Mouse (Mus musculus) left cerebral cortex, adult 8-10 months (tissue): Measurements from ENCODE around the gene Tgm7. TPM values are rescaled to one million over a fixed set of nuclear protein-coding genes. Genes with fewer than 3 reads are reported as not detected.
"Not testable (repeated sequence)": the region's sequence is repeated elsewhere in the genome, so short reads cannot be mapped to it uniquely, and the experiment has no call there.

Source experiments
- DNase-seq, 2 experiments: peaks; one replicate each; pipeline ENCODE4 v3.0.0; 2022; ENCODE audit warnings: low spot score in 2 of 2
- total RNA-seq, 4 experiments: library from RNA; stranded (reverse); gene quantifications; 2 replicates each; pipeline ENCODE4 v1.2.4; 2022

Tgm7 gene
- total RNA-seq, result under 1 TPM in 2 of 4 experiments, not detected in 2; 0.30 to 0.35 TPM

DNA sequence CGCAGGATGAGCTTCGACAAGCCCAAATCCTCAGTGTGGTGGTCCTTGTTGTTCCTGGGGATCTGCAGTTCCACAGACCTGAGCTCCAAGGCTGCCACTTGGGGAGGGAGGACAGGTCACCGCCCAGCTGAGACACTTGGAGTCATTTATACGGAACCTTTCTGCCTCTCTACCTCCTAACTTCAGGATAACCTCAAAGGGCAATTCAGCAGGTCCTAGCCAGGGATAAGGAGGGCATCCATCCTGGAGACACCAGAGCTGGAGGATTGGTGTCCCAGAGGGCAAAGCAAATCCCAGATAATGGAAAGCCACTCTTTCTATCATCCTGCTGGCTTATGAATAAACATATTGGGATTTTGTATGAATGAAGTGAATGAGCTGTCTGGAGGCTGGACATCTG is at the start of gene Tgm7:
Gene Tgm7 (minus strand): TSS at position 101 of the 400 bp plus-strand sequence.
- DNase-seq, result no peak

DNA sequence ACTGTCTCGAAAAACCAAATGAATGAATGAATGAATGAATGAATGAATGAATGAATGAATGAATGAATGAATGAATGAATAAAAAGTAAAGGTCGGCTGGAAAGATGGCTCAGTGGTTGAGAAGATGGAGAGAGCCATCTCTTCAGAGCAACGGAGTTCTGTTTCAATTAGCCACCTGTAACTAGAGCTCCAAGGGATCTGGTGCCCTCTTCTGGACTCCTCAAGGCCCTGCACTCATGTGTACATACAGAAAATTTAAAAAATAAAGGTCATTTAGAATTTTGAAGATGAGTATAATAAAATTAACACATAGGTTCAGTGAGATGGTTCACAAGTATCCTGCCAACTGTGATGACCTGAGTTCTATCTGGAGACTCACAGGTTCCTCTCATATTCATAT is 43.5 kb upstream of the Tgm7 start:
- DNase-seq, result no peak

DNA sequence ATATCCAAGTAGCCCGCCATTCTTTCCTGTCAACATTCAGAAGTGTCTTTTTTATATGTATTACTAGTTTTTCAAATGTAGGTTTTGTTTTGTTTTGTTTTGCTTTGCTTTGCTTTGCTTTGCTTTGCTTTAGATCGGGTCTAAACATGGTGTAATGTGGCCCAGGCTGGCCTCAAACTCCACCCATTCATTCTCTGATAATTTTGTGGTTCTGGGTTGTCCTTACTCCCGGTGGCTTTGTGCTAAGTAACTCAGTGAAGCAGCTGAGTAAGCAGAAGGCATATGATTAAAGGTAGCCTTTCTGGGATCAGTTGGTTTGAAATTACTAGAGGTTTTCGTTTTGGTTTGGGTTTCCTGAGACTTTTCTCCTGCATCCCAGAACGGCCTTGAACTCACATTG is 40.1 kb upstream of the Tgm7 start:
- no peak for DNase-seq

DNA sequence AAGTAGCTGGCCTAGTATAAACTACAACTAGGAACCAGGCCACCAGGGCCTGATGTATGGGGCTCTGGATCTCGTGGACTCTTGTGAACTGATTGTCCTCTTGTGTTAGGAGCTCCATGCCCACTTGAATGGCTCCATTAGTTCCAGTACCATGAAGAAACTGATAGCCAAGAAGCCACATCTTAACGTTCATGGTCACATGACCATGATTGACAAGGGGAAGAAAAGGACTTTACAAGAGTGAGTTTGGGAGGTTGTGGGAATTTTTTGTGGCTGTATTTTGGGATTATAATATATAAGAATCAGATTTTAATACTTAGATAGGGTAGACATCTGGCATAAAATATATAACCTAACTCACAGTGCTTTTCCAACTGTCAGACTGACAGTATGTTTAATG is 32.8 kb upstream of the Tgm7 start:
- no peak for DNase-seq

DNA sequence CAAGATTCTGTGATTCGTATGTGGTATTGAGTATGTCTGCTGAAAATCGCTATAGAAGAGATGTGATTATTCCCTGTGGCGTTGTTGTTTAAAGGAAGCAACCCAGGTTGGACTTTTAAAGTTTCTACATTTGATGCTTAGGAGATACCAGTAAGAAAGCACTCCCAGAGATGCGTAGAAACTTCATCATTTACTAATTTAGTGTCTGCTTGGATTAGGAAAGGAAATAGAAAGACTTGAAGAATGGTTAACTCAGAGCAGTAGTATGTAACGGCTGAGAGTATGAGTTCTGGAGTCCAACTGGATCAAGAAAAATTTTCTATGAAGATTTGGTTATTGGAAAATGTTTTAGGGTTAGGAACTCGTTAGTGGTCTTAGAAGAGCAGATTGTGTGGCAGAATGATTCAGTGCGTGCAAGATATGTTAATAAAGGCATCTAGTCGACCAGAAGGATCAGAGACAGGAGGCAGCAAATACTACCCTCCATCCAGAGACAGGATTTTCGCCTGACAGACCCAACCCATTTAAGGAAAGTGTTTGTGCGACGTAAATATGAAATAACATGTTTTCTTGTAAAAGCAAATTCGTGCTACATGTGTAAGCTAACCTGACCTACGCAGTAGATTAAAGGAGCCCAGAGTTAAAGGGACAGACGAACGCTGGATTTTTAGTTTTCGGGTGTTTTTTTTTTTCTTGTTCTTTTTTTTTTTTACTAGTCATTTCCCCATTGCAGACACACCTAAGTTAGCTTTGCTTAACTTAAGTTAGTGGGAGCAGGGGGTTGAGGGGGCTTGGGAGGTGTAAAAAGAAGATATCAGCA is 31.8 kb upstream of the Tgm7 start:
- no peak for DNase-seq

DNA sequence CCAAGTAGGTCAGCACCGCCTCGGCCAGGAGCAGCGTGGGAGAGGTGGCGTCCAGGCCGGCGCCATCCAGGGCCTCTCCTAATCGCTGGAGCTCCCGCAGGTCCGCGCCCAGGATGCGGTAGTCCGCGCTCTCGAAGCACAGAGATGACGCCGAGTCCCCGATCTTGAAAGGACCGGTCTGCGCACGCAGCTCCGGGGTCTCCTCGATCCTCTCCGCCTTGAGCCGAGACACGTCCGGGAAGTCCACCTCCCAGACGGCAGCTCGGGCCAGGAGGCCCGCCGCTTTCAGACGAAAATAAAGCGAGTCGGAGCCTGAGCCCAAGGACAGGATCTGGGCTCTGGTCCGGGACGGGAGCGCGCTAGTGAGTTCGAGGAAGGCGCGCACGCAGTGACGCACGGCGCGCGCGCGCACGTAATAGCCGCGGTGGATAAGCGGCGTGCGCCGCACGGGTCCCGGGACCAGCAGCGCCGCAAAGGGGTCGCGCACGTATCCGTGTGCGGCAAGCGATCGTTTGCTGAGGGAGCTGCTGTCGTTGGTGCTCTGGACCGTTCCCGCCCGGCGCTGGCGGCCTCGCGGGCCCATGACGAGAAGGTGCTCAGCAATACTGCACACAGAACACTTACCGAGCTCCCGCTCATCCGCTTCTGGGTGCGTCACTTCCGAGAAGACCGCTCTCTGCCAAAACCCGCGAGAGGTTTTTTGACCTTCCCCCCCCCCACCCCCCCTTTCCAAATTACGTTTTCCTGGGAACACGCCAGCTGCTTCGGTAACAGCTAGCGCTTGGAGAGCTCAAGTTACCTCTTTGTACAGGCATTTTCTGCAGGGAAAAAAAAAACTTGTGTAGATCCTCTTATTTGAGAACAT is 30.7 kb upstream of the Tgm7 start, which contains the start of the genes Adal and Lcmt2:
Gene Adal (plus strand): TSS at position 411 of the 865 bp plus-strand sequence.
Gene Lcmt2 (minus strand): TSS at position 636 of the 865 bp plus-strand sequence.
- peak; percentile 86 to 89 for DNase-seq

DNA sequence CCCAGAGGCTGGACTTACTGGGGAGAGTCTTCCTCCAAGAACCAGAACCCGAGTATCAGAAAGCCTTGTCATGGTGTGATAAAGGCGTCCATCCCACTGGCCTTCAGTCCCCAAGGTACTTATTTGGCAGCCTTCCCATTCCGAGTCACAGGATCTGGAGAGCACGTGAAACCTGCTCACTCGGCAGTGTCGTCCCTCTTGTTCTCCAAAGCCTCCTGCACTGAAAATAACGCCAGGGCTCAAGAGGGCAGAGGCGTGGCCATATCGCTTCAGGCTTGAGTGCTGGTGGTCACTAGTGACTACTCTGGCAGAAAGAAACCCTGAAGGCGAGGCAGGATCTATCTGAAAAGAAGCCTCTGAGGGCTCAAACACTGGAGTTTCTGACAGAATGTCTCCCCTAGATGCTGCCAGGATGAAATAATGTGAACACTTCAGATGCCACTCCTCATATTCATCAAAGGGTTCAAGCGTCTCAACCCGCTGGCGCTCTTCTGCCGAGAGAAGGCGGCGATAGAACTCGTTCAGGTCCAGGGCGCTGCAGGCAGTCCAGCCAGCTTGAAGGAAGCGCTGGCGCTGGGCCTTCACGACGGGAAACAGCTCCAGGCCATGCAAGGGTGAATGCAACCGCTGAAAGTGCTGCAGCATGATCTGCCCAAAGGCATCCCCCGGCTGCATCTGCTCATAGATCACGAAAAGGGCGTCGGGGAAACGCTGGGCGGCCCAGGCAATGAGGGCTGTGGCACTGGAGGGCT is 29.8 kb upstream of the Tgm7 start:
- peak; percentile 4 to 11 for DNase-seq

DNA sequence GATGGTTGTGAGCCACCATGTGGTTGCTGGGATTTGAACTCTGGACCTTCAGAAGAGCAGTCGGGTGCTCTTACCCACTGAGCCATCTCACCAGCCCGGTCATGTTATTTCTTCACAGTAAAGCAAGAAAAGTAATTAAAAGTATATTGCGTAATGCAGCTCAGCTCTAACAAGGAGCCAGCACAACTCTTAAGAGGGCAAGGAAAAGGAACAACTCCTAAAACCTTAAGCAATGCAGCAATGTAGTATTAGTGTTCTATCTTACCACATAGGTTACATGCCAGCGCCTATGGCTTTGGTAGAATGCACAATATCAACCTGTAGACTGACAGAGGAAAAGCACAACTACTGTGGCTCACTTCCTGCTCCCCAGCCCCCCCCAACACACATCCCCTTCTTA is 27.8 kb upstream of the Tgm7 start:
- no peak for DNase-seq

DNA sequence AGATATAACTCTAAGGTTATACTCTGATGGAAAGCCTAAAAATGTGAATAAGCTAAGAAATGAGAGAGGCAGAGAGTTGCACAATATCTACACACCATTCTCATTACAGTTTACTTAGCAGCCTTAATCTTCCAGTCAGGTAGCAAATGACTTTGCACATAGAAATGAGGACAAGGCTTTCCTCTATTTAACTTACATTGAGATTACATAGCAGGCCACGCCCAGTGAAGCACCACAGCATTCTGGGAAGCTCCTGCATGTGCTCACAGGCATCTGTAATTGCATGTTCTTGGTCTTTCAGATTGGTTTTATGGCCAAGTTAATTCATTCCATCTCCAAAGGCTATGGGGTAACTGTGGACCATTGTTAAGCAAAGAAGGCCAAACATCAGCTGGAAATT is 23.2 kb upstream of the Tgm7 start:
- no peak for DNase-seq

DNA sequence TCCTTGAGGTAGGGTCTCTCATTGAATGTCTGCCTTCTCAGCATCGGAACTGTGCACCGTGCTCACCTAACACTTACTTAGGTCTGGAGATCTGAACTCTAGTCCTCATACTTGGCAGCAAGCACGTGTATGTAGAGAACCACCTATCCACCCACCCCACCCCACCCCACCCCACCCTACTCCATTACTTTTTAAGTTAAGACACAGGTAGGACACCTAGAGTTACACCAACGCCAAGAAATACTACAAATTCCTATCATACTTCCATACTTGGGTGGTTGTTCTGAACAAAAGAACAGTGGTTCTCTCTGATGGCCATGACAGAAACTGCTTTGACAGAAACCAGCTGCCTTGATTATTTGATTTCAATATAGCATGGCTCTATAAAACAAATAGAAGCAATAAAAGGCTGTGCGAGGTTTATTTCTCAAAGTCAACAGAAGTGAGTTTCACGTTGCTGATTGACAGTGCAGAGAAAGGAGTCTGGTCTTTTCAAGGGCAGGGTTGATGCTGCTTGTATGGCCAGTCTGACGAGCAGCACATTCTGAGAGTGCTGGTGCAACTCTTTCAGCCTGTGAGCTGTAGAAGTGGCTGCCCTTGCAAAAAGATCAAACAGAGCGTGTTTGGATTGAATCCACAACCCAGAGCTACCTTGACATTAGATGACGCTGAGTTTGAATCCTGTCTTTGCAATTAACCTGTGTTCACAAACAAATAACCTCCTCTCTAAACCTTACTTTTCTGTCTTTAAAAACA is 19.4 kb upstream of the Tgm7 start:
- DNase-seq, result no peak

DNA sequence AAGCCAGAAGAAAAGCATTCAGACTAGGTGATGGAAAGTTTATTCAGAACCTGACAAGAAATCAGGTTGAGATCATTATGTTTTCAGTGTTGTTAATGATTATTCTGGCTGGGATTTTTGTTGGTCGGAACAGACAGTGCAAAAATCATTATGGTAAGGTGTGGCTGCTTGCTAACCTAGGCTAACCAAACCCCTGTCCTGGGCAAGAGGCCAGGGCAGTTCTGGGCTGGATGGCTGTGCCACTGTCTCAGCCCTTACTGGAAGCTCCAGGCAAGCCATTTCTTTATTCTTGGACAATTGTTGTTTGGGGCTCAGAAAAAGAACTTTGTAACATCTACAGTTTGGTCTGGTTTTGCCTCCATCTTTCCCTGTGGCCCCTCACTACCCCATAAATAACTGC is 17.9 kb upstream of the Tgm7 start:
- no peak for DNase-seq

DNA sequence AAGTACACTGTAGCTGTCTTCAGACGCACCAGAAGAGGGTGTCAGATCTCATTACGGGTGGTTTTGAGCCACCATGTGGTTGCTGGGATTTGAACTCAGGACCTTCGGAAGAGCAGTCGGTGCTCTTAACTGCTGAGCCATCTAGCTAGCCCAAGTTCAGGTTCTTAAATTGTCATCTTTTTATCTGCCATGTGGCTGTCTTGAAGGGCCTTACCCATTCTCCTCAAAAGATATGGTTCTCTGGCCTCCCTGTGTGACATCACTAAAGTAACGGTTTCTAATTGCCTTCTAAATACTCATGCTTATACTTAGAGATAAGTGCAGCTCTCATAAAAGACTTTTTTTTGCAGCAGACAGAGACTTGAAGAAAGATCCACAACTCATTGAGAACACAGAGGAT is 16.7 kb upstream of the Tgm7 start:
- DNase-seq, result not testable (repeated sequence)

DNA sequence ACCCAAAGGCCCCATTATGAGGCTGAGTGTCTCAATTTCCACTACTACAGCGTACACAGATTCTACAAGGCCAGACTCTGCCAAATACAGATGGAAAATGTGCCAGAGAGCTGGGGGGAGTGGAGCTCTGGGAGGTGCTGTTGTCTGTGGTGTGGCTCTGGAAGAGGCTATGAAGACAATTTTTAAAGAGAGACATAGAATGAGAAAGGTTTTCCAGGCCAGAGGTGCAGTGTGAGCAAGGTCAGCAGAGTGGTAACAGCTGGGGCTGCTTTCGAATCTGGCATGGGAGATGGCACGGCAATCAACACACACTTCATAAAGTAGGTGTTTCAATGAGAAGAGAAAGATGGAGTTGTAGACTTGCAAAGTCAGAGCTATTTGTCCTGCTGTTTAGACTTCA is 9.7 kb upstream of the Tgm7 start:
- DNase-seq, result no peak

DNA sequence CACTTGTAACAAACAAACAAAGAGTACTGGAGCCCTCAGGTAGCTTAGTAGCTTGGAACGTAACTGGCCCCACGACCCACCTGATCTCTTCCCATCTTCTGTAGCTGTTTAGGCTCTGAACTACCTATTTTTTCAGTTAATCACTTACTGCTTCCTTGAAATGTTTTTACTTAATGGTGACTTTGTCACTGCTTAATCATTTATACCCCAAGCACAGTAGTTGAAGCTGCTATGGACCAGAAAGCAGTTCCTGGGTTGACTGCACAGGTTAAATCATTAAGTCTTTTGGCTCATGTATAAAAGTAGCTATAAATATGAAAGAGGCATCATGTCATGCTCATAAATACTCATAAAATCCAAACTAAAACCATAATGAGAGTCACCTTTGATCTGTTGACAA is 5.8 kb upstream of the Tgm7 start:
- no peak for DNase-seq

DNA sequence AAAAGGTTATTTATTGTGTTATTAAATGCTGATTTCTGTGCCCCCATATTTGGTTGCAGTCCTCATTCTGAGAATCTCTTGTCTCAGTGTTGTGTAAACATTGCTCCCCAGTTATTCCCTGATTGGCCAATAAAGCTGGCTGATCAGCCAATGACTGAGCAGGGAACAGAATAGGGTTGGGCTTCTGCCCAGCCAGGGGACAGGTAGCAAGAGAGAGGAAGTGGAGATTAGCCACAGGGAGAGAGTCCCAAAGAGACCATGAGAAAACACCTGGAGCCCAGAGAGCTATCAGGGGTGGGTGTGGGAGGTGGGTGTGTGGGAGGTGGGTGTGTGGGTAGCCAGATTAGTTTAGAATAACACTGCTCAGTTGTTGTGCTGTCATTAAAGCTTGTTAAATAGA is 3.7 kb downstream of the Tgm7 start:
- no peak for DNase-seq

DNA sequence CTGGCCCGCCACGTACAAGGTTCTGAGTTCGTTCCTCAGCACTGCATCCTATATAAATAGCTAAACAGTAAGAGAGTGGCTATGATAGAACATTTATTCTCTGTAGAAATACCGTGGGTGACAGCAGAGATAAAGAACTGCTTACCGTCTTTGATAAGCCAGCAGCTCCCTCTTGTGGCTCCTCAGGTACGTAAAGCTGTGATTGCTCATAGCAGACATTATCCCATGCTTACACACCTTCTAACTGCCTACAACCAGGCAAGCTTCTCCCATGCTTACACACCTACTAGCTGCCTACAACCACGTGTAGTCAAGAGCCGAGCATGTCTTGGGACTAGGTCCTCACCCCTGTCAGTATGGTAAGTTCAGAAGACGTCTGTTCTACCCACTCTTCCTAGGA is 7.5 kb downstream of the Tgm7 start:
- peak; percentile 31 to 44 for DNase-seq

DNA sequence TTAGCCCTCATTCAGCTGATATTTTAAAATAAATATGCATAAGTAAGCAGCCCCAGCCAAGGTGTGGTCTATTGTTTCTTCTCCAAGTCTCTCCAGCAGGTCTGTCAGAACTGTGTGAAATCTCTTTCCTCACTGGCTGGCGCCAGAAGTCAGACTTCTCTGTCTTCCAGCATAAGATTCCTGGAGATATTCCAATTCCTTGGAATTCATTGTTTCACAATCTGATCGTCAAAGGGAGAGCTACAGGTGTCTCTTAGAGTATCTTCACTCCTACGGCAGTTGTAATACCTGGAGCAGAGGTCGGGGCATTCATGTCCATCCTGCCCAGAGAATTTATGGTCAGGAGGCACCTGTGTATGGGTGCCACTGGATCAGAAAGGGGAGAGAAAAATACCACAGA is 19.8 kb downstream of the Tgm7 start:
- no peak for DNase-seq

DNA sequence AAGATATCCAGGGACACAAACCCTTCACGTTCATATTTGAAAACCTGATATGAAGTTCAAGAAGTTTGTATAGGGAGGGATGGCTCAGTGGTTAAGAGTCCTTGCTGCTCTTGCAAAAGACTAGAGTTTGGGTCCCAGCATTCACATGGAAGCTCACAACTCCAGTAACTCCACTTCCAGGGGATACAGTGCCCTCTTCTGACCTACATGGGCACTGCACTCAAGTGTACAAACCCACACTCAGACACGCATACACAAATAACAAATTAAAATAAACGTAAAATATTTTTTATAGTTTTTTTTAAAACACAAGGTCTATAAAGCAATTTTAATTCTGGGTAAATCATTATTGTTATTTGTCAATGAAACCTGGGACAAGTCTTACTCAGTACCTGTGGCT is 21.1 kb downstream of the Tgm7 start:
- no peak for DNase-seq

DNA sequence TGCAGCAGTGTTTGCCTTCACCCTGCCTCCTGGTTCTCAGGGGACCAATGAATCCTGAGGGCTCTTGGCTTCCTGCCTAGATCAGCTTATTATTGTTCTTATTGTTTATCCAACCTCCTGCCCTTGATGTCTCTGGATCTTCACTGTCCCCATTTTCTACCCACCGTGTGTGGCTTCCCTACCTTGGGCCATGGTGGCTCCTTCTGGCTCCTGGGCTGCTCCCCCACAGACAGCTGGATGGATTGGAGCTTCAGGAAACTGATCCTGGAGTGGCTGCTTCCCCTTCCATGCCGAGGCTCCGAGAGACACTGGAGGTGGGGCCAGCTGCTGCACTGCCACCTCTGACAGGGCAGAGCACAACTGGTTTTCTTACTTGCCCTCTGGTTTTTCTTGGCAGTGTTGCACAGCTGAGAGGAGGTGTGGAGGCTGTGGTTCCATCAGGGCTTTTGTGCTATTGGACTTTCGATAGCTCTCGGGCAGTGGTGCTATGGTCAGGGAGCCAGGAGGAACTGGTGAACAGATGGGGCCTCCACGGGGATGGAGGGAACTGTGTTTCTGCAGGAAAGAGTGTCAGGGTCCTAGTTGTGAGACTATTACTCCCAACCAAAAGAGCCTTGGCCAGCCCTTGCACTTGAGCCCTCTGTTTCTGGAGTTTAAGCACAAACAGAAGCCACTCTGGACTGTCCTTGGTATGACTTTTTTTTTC is 24.0 kb downstream of the Tgm7 start, which contains the start of gene Tgm5:
Gene Tgm5 (minus strand): TSS at position 362 of the 706 bp plus-strand sequence.
- no peak for DNase-seq

DNA sequence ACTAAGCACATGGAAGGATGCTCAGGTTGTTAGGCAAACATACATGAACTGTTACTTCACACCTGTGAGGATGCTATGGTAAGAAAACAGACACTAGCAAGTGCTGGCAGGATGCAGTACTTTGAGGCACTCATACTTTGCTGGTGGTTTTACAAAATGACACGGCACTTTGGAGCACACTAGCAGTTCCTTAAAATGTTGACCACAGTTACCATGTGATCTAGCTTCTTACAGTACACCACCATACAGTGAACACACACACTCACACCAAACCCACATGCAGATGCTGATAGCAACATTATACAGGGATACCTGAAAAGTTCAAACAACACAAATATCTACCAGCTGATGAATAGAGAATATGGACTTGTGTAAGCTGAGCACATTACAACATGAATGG is 27.0 kb downstream of the Tgm7 start:
- no peak for DNase-seq
